Mouse (Mus musculus) adrenal gland, adult 18-20 months (tissue): Measurements from ENCODE around the gene Ahr. TPM values are rescaled to one million over a fixed set of nuclear protein-coding genes. Genes with fewer than 3 reads are reported as not detected.
A peak's percentile ranks its signal among the peaks of the same experiment; 100 is the strongest.

Experiments
- DNase-seq, 2 experiments: peaks; one replicate each; pipeline ENCODE4 v3.0.0; 2021 to 2022; ENCODE audit warnings: low spot score in 2 of 2
- long read RNA-seq, 2 experiments: library from polyadenylated mRNA; stranded (forward); transcript quantifications; one replicate each; pipeline ENCODE4 v2.0.0; 2021
- total RNA-seq, 2 experiments: library from RNA; stranded (reverse); gene quantifications; 1 replicate in 1 of 2; 2 replicates in 1 of 2; pipeline ENCODE4 v1.2.3; 2021

Gene Ahr
- 1 to 10 TPM; 2.8 to 3.3 TPM for total RNA-seq
- long read RNA-seq, experiment 1, full-length matches to known transcripts: 1 of 2 reads
- long read RNA-seq, experiment 1, partial matches to known transcripts: 1 of 2 reads
- long read RNA-seq, experiment 1, other reads (novel, unspliced or antisense): 0 of 2 reads
- long read RNA-seq, experiment 2: 0 reads

GRCm38 (mm10) chr12:35534754-35535236, at the start of gene Ahr:
Gene Ahr, minus strand, starts transcription at chr12:35535038.
- peak; percentile 76 to 79 for DNase-seq

GRCm38 (mm10) chr12:35578826-35579225, 44.0 kb upstream of the Ahr start:
- no peak for DNase-seq

GRCm38 (mm10) chr12:35576107-35576506, 41.3 kb upstream of the Ahr start:
- no peak for DNase-seq

- DNase-seq: no peak
These were observed 38.9 kb upstream of the Ahr start for GRCm38 (mm10) chr12:35573713-35574112.

- no peak for DNase-seq
These were observed 28.0 kb upstream of the Ahr start for GRCm38 (mm10) chr12:35562826-35563225.

- DNase-seq: no peak
These were observed 24.0 kb upstream of the Ahr start for GRCm38 (mm10) chr12:35558868-35559267.

GRCm38 (mm10) chr12:35555925-35556324, 21.1 kb upstream of the Ahr start:
- DNase-seq: no peak

- DNase-seq: no peak
These were observed 19.5 kb upstream of the Ahr start for GRCm38 (mm10) chr12:35554309-35554708.

GRCm38 (mm10) chr12:35553174-35553573, 18.3 kb upstream of the Ahr start:
- no peak for DNase-seq

- no peak for DNase-seq
These were observed 15.5 kb upstream of the Ahr start for GRCm38 (mm10) chr12:35550299-35550698.

GRCm38 (mm10) chr12:35542836-35543235, 8.0 kb upstream of the Ahr start:
- no peak for DNase-seq

GRCm38 (mm10) chr12:35538843-35539242, 4.0 kb upstream of the Ahr start:
- DNase-seq: no peak

- DNase-seq: peak in 1 of 2 experiments; percentile 15
These were observed 604 bp downstream of the Ahr start for GRCm38 (mm10) chr12:35534114-35534753.

- no peak for DNase-seq
These were observed 1.1 kb downstream of the Ahr start for GRCm38 (mm10) chr12:35533748-35534113.

- no peak for DNase-seq
These were observed 1.7 kb downstream of the Ahr start for GRCm38 (mm10) chr12:35533133-35533532.

- DNase-seq: peak; percentile 40 to 70
These were observed 2.7 kb downstream of the Ahr start for GRCm38 (mm10) chr12:35532151-35532550.

- no peak for DNase-seq
These were observed 4.3 kb downstream of the Ahr start for GRCm38 (mm10) chr12:35530587-35530986.

- DNase-seq: no peak
These were observed 7.4 kb downstream of the Ahr start for GRCm38 (mm10) chr12:35527429-35527828.

- DNase-seq: no peak
These were observed 12.2 kb downstream of the Ahr start for GRCm38 (mm10) chr12:35522585-35523103.

- DNase-seq: no peak
These were observed 19.2 kb downstream of the Ahr start for GRCm38 (mm10) chr12:35515621-35516020.

GRCm38 (mm10) chr12:35514671-35515070, 20.2 kb downstream of the Ahr start:
- DNase-seq: no peak

GRCm38 (mm10) chr12:35510711-35511110, 24.1 kb downstream of the Ahr start:
- no peak for DNase-seq

GRCm38 (mm10) chr12:35506383-35506782, 28.5 kb downstream of the Ahr start:
- DNase-seq: no peak
